Mouse (Mus musculus) E14TG2a.4 (cell line): ENCODE results near the gene Slit1.

ENCODE experiments used
- CTCF ChIP-seq: conservative IDR thresholded peaks from 2 replicates; pipeline ENCODE4 v1.5.1; 2014; ENCODE audit warnings: low read length
- NANOG ChIP-seq: IDR thresholded peaks from 2 replicates; pipeline ENCODE4 v1.6.1; 2014; ENCODE audit warnings: borderline replicate concordance, low read length, mixed read lengths
- POU5F1 ChIP-seq: IDR thresholded peaks from 2 replicates; pipeline ENCODE4 v1.6.1; 2014; ENCODE audit warnings: low read length, borderline replicate concordance

DNA sequence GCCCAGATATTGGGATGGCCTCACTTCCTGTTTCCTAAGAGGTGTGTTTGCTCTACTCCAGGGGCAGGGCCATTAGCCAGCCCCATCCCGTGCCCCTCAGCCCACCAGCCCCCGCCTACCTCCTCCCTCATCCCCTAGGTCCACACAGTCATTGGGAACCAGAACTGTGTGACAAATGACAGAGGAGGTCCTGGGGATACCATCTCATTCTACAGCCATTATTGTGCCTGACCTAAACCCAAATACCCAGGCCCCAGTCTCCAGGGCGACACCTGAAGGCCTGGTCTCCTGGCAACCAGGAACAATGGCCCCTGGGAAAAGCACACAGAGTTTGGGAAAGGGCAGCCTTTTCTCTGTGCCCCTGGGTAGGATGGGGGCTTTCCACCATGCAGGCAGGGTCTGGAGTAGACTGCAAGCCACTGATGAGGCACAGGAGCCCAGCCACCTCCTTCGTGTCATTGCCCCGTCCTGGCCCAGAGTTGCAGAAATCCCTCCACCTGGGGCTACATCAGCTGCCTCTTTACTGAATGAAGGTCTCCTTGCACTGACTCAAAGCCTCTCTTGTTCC, 44.5 kb downstream of the Slit1 start:
- TF ChIP-seq CTCF (no peak), NANOG (no peak), POU5F1 (no peak)
